Mouse (Mus musculus): ENCODE data around the gene Fsd1l.

Fsd1l gene

DNA sequence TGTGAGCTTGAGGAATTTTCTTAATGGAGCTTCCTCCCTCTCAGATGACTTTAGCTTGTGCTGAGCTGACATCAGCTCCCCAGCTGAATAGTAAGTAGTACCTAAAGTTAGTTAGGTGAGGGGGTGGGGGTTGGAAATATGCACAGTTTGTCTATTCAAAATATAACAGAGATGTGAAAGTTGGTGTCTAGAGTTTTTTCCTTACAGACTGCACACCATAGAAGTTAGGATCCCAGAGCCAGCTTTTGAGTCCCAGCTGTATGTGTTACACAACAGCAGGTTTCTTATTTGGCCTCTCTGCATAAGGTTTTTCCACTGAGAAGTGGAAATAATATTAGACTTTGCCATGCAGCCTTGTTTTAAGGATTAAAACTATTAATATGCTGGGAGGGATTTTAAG, 118.6 kb downstream of the Fsd1l start:
- CTCF ChIA-PET, result interaction anchor here (0.6 kb wide), 1 partner anchor 1310 kb away, joined by 15 read pairs; no protein-coding TSS in a partner anchor

DNA sequence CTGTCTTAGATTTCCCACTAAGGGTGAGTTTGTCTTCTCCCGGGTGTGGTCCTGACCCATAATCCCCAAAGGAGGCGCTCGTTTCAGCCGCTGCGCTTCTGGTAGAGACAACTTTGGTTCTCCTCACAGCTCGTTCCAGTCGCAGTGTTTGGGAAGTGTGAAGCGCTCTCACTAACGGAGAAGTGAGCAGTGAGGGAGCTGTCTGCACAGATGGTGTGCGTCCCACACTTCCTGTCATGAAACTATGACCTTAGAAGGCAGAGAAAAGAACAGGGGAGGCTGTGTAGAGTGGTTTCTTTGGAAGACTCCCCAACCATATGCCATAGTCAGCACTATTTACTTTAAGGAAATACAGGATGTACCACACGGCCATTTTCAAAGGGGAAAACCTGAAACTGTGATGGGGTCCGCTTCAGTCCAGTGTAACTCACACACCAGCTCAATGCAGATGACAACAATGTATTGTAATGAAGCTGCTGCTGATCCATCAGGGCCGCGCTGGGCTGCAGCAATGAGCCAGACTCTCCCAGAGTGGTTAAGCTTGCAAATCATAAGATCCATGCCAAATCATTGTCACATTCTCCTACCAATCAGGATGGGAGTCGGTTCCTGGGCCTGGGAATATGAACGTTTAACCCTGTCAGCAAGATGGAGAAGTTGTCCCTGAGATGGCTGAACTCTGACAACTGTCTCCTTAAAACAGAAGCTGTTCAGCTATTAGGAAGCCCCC, 119.3 kb downstream of the Fsd1l start:
- CTCF ChIA-PET, result interaction anchor here (0.6 kb wide), 1 partner anchor 1311 kb away, joined by 15 read pairs; no protein-coding TSS in a partner anchor

All from spleen, embryonic (tissue).